8 mouse cellular contexts compared by ENCODE assay signal in genomic region chr2:35662738-35663550, GRCm38 (mm10).
DNase-seq lines count a peak whose midpoint lies in the region; ATAC-seq and TF ChIP-seq lines count a peak whose summit lies in the region.

No protein-coding gene starts in this region.

- no peak; the same call in none of the 2 replicates for TF ChIP-seq CTCF in forebrain, postnatal 0 days (IDR thresholded peaks at IDR 0.05; ENCODE audit: low read depth)

- no peak for DNase-seq in heart, postnatal 36 days
- peak; percentile 45 for DNase-seq in R1 (ENCODE audit: low read depth, low spot score)
- DNase-seq in forebrain, postnatal 0 days, result no peak
- peak; percentile 54 for DNase-seq in lung, postnatal 10 days
- no peak for DNase-seq in frontal cortex, postnatal 14 days (ENCODE audit: low spot score in 2 of 2)
- no peak for DNase-seq in spleen, postnatal 36 days (ENCODE audit: low spot score in 2 of 2)
- no peak for DNase-seq in urinary bladder, postnatal 25 days (ENCODE audit: low spot score)

- H3K9ac ChIP-seq in heart, embryonic 13.5 days, result peak overlapping the region; percentile 94
- H3K9ac ChIP-seq in forebrain, postnatal 0 days, result peak overlapping the region; percentile 96

- H3K4me2 ChIP-seq in heart, embryonic 13.5 days, result peak overlapping the region; percentile 97
- H3K4me2 ChIP-seq in forebrain, postnatal 0 days (ENCODE audit: low read depth), result peak overlapping the region; percentile 87

- no peaks in the 10 kb centered on the region for H3K27me3 ChIP-seq in heart, embryonic 13.5 days (replicated peaks)
- H3K27me3 ChIP-seq in forebrain, postnatal 0 days (ENCODE audit: insufficient read depth, low read length), result no peaks in the 10 kb centered on the region

- no peak overlapping the region for H3K27ac ChIP-seq in heart, embryonic 13.5 days (replicated peaks)
- peak overlapping the region; percentile 62 for H3K27ac ChIP-seq in forebrain, postnatal 0 days (ENCODE audit: low read depth, low read length)

- H3K4me3 ChIP-seq in heart, embryonic 13.5 days, result peak overlapping the region; percentile 84
- H3K4me3 ChIP-seq in forebrain, postnatal 0 days (ENCODE audit: low read depth, low read length), result peak overlapping the region; percentile 88

- H3K9me3 ChIP-seq in heart, embryonic 13.5 days, result no peaks in the 10 kb centered on the region
- no peaks in the 10 kb centered on the region for H3K9me3 ChIP-seq in forebrain, postnatal 0 days (ENCODE audit: low read length)

- peaks cover 81% of the 10 kb centered on the region for H3K4me1 ChIP-seq in heart, embryonic 13.5 days
- H3K4me1 ChIP-seq in forebrain, postnatal 0 days (ENCODE audit: insufficient read depth), result peaks cover 16% of the 10 kb centered on the region

- intact Hi-C loops in heart, postnatal 36 days (cut with DNase I), result loop anchor here (2.0 to 5.0 kb wide), 2 partner anchors 34 to 66 kb away; no protein-coding TSS in a partner anchor

- no peak for ATAC-seq in heart, embryonic 13.5 days (ENCODE audit: extremely low read depth, insufficient number of reproducible peaks, low FRiP score, low TSS enrichment)
- peak; percentile 3; the same call in 1 of the 2 replicates for ATAC-seq in forebrain, postnatal 0 days

- H3K36me3 ChIP-seq in heart, embryonic 13.5 days, result peaks cover 15% of the 10 kb centered on the region; the same call in 1 of the 2 replicates
- no peaks in the 10 kb centered on the region for H3K36me3 ChIP-seq in forebrain, postnatal 0 days (ENCODE audit: insufficient read depth)

- 38% methylated on average over 26 of the region's 26 CpGs for WGBS in heart, embryonic 13.5 days
- 6% methylated on average over 26 of the region's 26 CpGs for WGBS in forebrain, postnatal 0 days

Comparison
In these comparisons a context has a peak if more than half of its experiments do, and no peak if none do; other contexts are left out.
1. DNase-seq: peak in R1 (single experiment) and lung, postnatal 10 days (single experiment); none in heart, postnatal 36 days (0 of 2), forebrain, postnatal 0 days (single experiment), frontal cortex, postnatal 14 days (0 of 2), spleen, postnatal 36 days (0 of 2) and urinary bladder, postnatal 25 days (single experiment).